ENCODE assay signal across 26 mouse cellular contexts in the genomic region with DNA sequence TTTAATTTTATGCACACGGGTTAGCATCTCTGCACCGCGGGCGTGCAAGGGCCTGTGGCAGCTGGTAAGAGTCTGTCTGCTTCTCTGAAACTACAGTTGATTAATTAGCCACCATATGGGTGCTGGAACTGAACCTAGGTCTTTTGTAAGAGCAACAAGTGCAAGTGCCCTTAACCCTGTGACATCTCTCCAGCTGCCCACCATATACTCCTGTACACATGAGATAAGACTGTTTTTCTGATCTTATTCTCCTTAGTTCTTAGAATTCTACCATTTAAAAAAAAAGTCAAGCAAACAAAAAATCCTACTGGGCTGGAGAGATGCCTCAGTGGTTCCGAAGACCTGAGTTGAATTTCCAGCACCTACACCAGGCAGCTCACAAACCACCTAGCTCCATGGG. TPM values are rescaled to one million over a fixed set of nuclear protein-coding genes. Genes with fewer than 3 reads are reported as not detected.
DNase-seq lines count a peak whose midpoint lies in the region; ATAC-seq and TF ChIP-seq lines count a peak whose summit lies in the region.
"Had no signal": no experiment of that assay in that cellular context is flagged by ENCODE, and none has a peak within 500 bp of the region (broad histone marks: within the 10 kb centered on the region; RNA-seq: fewer than 3 reads in every experiment).

No protein-coding gene starts in this region.

- H3K27me3 ChIP-seq in midbrain, embryonic 11.5 days (ENCODE audit: control insufficient read depth, insufficient read depth, low read length), result no peaks in the 10 kb centered on the region
- H3K27me3 ChIP-seq in midbrain, postnatal 0 days (ENCODE audit: insufficient read depth, low read length), result no peaks in the 10 kb centered on the region
- no peaks in the 10 kb centered on the region for H3K27me3 ChIP-seq in intestine, embryonic 16.5 days (replicated peaks; ENCODE audit: control insufficient read depth, insufficient read depth, low read length)
- H3K27me3 ChIP-seq in liver, embryonic 15.5 days, result no peaks in the 10 kb centered on the region
- H3K27me3 ChIP-seq in hindbrain, embryonic 14.5 days (ENCODE audit: control insufficient read depth, insufficient read depth, low read length), result no peaks in the 10 kb centered on the region; the same call in 1 of the 2 replicates
- H3K27me3 ChIP-seq in hindbrain, postnatal 0 days (ENCODE audit: insufficient read depth, low read length), result no peaks in the 10 kb centered on the region
- H3K27me3 ChIP-seq: embryonic facial prominence, embryonic 13.5 days; forebrain, embryonic 13.5 days; hindbrain, embryonic 15.5 days; Patski; stomach, embryonic 15.5 days had no signal

- ATAC-seq in midbrain, embryonic 11.5 days (ENCODE audit: low FRiP score), result no peak
- no peak for ATAC-seq in midbrain, postnatal 0 days (ENCODE audit: low FRiP score)
- no peak for ATAC-seq in intestine, embryonic 16.5 days
- ATAC-seq in liver, embryonic 15.5 days (ENCODE audit: insufficient read depth), result peak; percentile 53; the same call in 1 of the 2 replicates
- no peak for ATAC-seq in hindbrain, embryonic 14.5 days (ENCODE audit: low FRiP score)
- ATAC-seq in hindbrain, postnatal 0 days, result no peak
- ATAC-seq: CD4-positive, CD25-positive, alpha-beta regulatory T cell, adult 4 months; forebrain, embryonic 13.5 days; midbrain, embryonic 16.5 days; Patski had no signal

- no peak overlapping the region for H3K9ac ChIP-seq in midbrain, embryonic 11.5 days (ENCODE audit: low read length)
- H3K9ac ChIP-seq in midbrain, postnatal 0 days (replicated peaks; ENCODE audit: low read length, poor library complexity, severe bottlenecking), result no peak overlapping the region
- H3K9ac ChIP-seq in intestine, embryonic 16.5 days (ENCODE audit: low read depth, low read length), result no peak overlapping the region
- H3K9ac ChIP-seq in liver, embryonic 15.5 days, result 0 out of 2 replicates have a peak overlapping the region, but pooled peaks have one; percentile 10
- H3K9ac ChIP-seq in hindbrain, embryonic 14.5 days, result no peak overlapping the region
- no peak overlapping the region for H3K9ac ChIP-seq in hindbrain, postnatal 0 days (replicated peaks; ENCODE audit: low read length)
- H3K9ac ChIP-seq: embryonic facial prominence, embryonic 13.5 days; forebrain, embryonic 13.5 days; hindbrain, embryonic 15.5 days; stomach, embryonic 15.5 days had no signal

- no peaks in the 10 kb centered on the region for H3K36me3 ChIP-seq in midbrain, embryonic 11.5 days (ENCODE audit: control insufficient read depth, insufficient read depth, low read length)
- H3K36me3 ChIP-seq in midbrain, postnatal 0 days (ENCODE audit: insufficient read depth, low read length), result no peaks in the 10 kb centered on the region
- H3K36me3 ChIP-seq in intestine, embryonic 16.5 days (ENCODE audit: control insufficient read depth, insufficient read depth, low read length), result no peaks in the 10 kb centered on the region
- no peaks in the 10 kb centered on the region for H3K36me3 ChIP-seq in liver, embryonic 15.5 days (replicated peaks)
- H3K36me3 ChIP-seq in hindbrain, embryonic 14.5 days (replicated peaks; ENCODE audit: control insufficient read depth, insufficient read depth), result no peaks in the 10 kb centered on the region
- H3K36me3 ChIP-seq in hindbrain, postnatal 0 days (ENCODE audit: insufficient read depth, low read length), result no peaks in the 10 kb centered on the region
- H3K36me3 ChIP-seq: embryonic facial prominence, embryonic 13.5 days; hindbrain, embryonic 15.5 days; limb, embryonic 10.5 days; stomach, embryonic 15.5 days had no signal

- H3K4me3 ChIP-seq in midbrain, embryonic 11.5 days (ENCODE audit: low read depth, low read length), result no peak overlapping the region
- no peak overlapping the region for H3K4me3 ChIP-seq in midbrain, postnatal 0 days (ENCODE audit: low read depth, low read length)
- H3K4me3 ChIP-seq in intestine, embryonic 16.5 days (ENCODE audit: low read length), result no peak overlapping the region
- no peak overlapping the region for H3K4me3 ChIP-seq in liver, embryonic 15.5 days (replicated peaks)
- H3K4me3 ChIP-seq in hindbrain, embryonic 14.5 days (replicated peaks; ENCODE audit: low read length), result no peak overlapping the region
- H3K4me3 ChIP-seq in hindbrain, postnatal 0 days (ENCODE audit: low read length), result no peak overlapping the region
- H3K4me3 ChIP-seq: embryonic facial prominence, embryonic 13.5 days; erythroblast, embryonic 14.5 days; forebrain, embryonic 13.5 days; hindbrain, embryonic 15.5 days; limb, embryonic 10.5 days; stomach, embryonic 15.5 days had no signal

- H3K4me1 ChIP-seq in midbrain, embryonic 11.5 days (ENCODE audit: control insufficient read depth, insufficient read depth, low read length), result no peaks in the 10 kb centered on the region; the same call in 1 of the 2 replicates
- no peaks in the 10 kb centered on the region for H3K4me1 ChIP-seq in midbrain, postnatal 0 days (ENCODE audit: insufficient read depth, low read length)
- peaks cover 30% of the 10 kb centered on the region for H3K4me1 ChIP-seq in intestine, embryonic 16.5 days (ENCODE audit: control insufficient read depth, insufficient read depth, low read length)
- H3K4me1 ChIP-seq in liver, embryonic 15.5 days (replicated peaks), result peaks cover 90% of the 10 kb centered on the region
- H3K4me1 ChIP-seq in hindbrain, embryonic 14.5 days (replicated peaks; ENCODE audit: control insufficient read depth, insufficient read depth, low read length), result no peaks in the 10 kb centered on the region
- H3K4me1 ChIP-seq in hindbrain, postnatal 0 days (ENCODE audit: insufficient read depth, low read length), result no peaks in the 10 kb centered on the region
- H3K4me1 ChIP-seq: forebrain, embryonic 13.5 days; hindbrain, embryonic 15.5 days; limb, embryonic 10.5 days had no signal

- TF ChIP-seq CTCF in midbrain, postnatal 0 days (IDR thresholded peaks at IDR 0.05), result no peak
- TF ChIP-seq CTCF in hindbrain, postnatal 0 days (IDR thresholded peaks at IDR 0.05; ENCODE audit: low read depth), result no peak

- no peak overlapping the region for H3K27ac ChIP-seq in midbrain, embryonic 11.5 days (ENCODE audit: low read depth, low read length)
- no peak overlapping the region for H3K27ac ChIP-seq in midbrain, postnatal 0 days (ENCODE audit: low read depth, low read length)
- peak overlapping the region; percentile 84 for H3K27ac ChIP-seq in intestine, embryonic 16.5 days (ENCODE audit: low read length)
- H3K27ac ChIP-seq in liver, embryonic 15.5 days (replicated peaks), result peak overlapping the region; percentile 75
- H3K27ac ChIP-seq in hindbrain, embryonic 14.5 days, result no peak overlapping the region
- H3K27ac ChIP-seq in hindbrain, postnatal 0 days, result no peak overlapping the region
- H3K27ac ChIP-seq: embryonic facial prominence, embryonic 13.5 days; forebrain, embryonic 13.5 days; hindbrain, embryonic 15.5 days; kidney, postnatal 0 days; limb, embryonic 10.5 days had no signal

- H3K9me3 ChIP-seq in midbrain, embryonic 11.5 days (ENCODE audit: control insufficient read depth, low read length), result no peaks in the 10 kb centered on the region
- no peaks in the 10 kb centered on the region for H3K9me3 ChIP-seq in midbrain, postnatal 0 days (ENCODE audit: low read length)
- H3K9me3 ChIP-seq in intestine, embryonic 16.5 days (ENCODE audit: control insufficient read depth, low read length), result no peaks in the 10 kb centered on the region
- no peaks in the 10 kb centered on the region for H3K9me3 ChIP-seq in liver, embryonic 15.5 days (replicated peaks)
- H3K9me3 ChIP-seq in hindbrain, embryonic 14.5 days (ENCODE audit: control insufficient read depth, low read length), result no peaks in the 10 kb centered on the region
- no peaks in the 10 kb centered on the region for H3K9me3 ChIP-seq in hindbrain, postnatal 0 days (ENCODE audit: low read length)
- H3K9me3 ChIP-seq: embryonic facial prominence, embryonic 13.5 days; forebrain, embryonic 13.5 days; hindbrain, embryonic 15.5 days; limb, embryonic 10.5 days; stomach, embryonic 15.5 days had no signal

- no peak overlapping the region for H3K4me2 ChIP-seq in midbrain, embryonic 11.5 days
- no peak overlapping the region for H3K4me2 ChIP-seq in midbrain, postnatal 0 days (ENCODE audit: low read depth, low read length, poor library complexity, severe bottlenecking)
- H3K4me2 ChIP-seq in intestine, embryonic 16.5 days (ENCODE audit: low read depth, low read length), result peak overlapping the region; percentile 38; the same call in 1 of the 2 replicates
- H3K4me2 ChIP-seq in liver, embryonic 15.5 days, result peak overlapping the region; percentile 18
- H3K4me2 ChIP-seq in hindbrain, embryonic 14.5 days (replicated peaks), result no peak overlapping the region
- H3K4me2 ChIP-seq in hindbrain, postnatal 0 days (ENCODE audit: low read depth, low read length), result no peak overlapping the region
- H3K4me2 ChIP-seq: embryonic facial prominence, embryonic 13.5 days; forebrain, embryonic 13.5 days; hindbrain, embryonic 15.5 days; stomach, embryonic 15.5 days had no signal

- 97% methylated on average over 5 of the region's 5 CpGs for WGBS in midbrain, embryonic 11.5 days
- 93% methylated on average over 5 of the region's 5 CpGs for WGBS in midbrain, postnatal 0 days
- WGBS in intestine, embryonic 16.5 days, result 75% methylated on average over 5 of the region's 5 CpGs
- WGBS in liver, embryonic 15.5 days (ENCODE audit: insufficient replicate concordance), result 34% methylated on average over 5 of the region's 5 CpGs
- 80% methylated on average over 5 of the region's 5 CpGs for WGBS in hindbrain, embryonic 14.5 days
- WGBS in hindbrain, postnatal 0 days, result 64% methylated on average over 5 of the region's 5 CpGs

- DNase-seq in midbrain, embryonic 11.5 days (ENCODE audit: low spot score, missing footprints), result peak; percentile 76
- DNase-seq in midbrain, postnatal 0 days (ENCODE audit: low spot score), result no peak
- no peak for DNase-seq in hindbrain, embryonic 14.5 days (ENCODE audit: low spot score)
- no peak for DNase-seq in hindbrain, postnatal 0 days (ENCODE audit: low spot score)
- no peak for DNase-seq in lung, postnatal 4 days
- DNase-seq: cerebellum, adult 2 months; cerebellum, postnatal 36 days; embryo, embryonic 11 days; heart, postnatal 4 days; lung, adult 18-20 months; lung, postnatal 10 days; right cerebral cortex, adult 18-20 months; right cerebral cortex, postnatal 4 days had no signal

RNA-seq across cellular contexts. Expression of a gene that starts 33.7 kb away (rescaled TPM):
- polyA plus RNA-seq in midbrain, embryonic 11.5 days (2014; fragmentation: Nextera tagmentation; extraction: Ambion mirVana), result 148 and 163 TPM in 2 replicates
- 47.8 and 55.4 TPM in 2 replicates for total RNA-seq in midbrain, postnatal 0 days (2014; rRNA removed)
- polyA plus RNA-seq in midbrain, postnatal 0 days (2015; fragmentation: Nextera tagmentation; extraction: Ambion mirVana), result 122 and 128 TPM in 2 replicates
- 108 and 111 TPM in 2 replicates for polyA plus RNA-seq in intestine, embryonic 16.5 days (2015; fragmentation: Nextera tagmentation; extraction: Ambion mirVana)
- 177 and 195 TPM in 2 replicates for polyA plus RNA-seq in liver, embryonic 15.5 days (2015; fragmentation: Nextera tagmentation; extraction: Ambion mirVana)
- 137 and 152 TPM in 2 replicates for polyA plus RNA-seq in hindbrain, embryonic 14.5 days (2014; fragmentation: Nextera tagmentation; extraction: Ambion mirVana)
- 60.7 and 63.5 TPM in 2 replicates for total RNA-seq in hindbrain, postnatal 0 days (2014; rRNA removed)
- 125 and 135 TPM in 2 replicates for polyA plus RNA-seq in hindbrain, postnatal 0 days (2015; fragmentation: Nextera tagmentation; extraction: Ambion mirVana)

RNA-seq across cellular contexts. Expression of a gene that starts 41.1 kb away (rescaled TPM):
- polyA plus RNA-seq in midbrain, embryonic 11.5 days (2014; fragmentation: Nextera tagmentation; extraction: Ambion mirVana), result 0.61 and 2.0 TPM in 2 replicates
- 2.8 and 5.0 TPM in 2 replicates for total RNA-seq in midbrain, postnatal 0 days (2014; rRNA removed)
- 0.56 and 0.93 TPM in 2 replicates for polyA plus RNA-seq in midbrain, postnatal 0 days (2015; fragmentation: Nextera tagmentation; extraction: Ambion mirVana)
- 11.2 and 12.4 TPM in 2 replicates for polyA plus RNA-seq in intestine, embryonic 16.5 days (2015; fragmentation: Nextera tagmentation; extraction: Ambion mirVana)
- 5.0 and 5.6 TPM in 2 replicates for polyA plus RNA-seq in liver, embryonic 15.5 days (2015; fragmentation: Nextera tagmentation; extraction: Ambion mirVana)
- polyA plus RNA-seq in hindbrain, embryonic 14.5 days (2014; fragmentation: Nextera tagmentation; extraction: Ambion mirVana), result 0.83 and 0.84 TPM in 2 replicates
- total RNA-seq in hindbrain, postnatal 0 days (2014; rRNA removed), result 0.90 and 10.7 TPM in 2 replicates
- polyA plus RNA-seq in hindbrain, postnatal 0 days (2015; fragmentation: Nextera tagmentation; extraction: Ambion mirVana), result 0.85 and 1.8 TPM in 2 replicates

RNA-seq across cellular contexts. Expression of a gene that starts 56.7 kb away (rescaled TPM):
- polyA plus RNA-seq in midbrain, embryonic 11.5 days (2014; fragmentation: Nextera tagmentation; extraction: Ambion mirVana), result 7.0 and 9.0 TPM in 2 replicates
- 206 and 215 TPM in 2 replicates for total RNA-seq in midbrain, postnatal 0 days (2014; rRNA removed)
- 47.3 and 57.8 TPM in 2 replicates for polyA plus RNA-seq in midbrain, postnatal 0 days (2015; fragmentation: Nextera tagmentation; extraction: Ambion mirVana)
- 0.83 and 1.2 TPM in 2 replicates for polyA plus RNA-seq in intestine, embryonic 16.5 days (2015; fragmentation: Nextera tagmentation; extraction: Ambion mirVana)
- polyA plus RNA-seq in liver, embryonic 15.5 days (2015; fragmentation: Nextera tagmentation; extraction: Ambion mirVana), result 3.3 and 3.5 TPM in 2 replicates
- 43.8 and 46.9 TPM in 2 replicates for polyA plus RNA-seq in hindbrain, embryonic 14.5 days (2014; fragmentation: Nextera tagmentation; extraction: Ambion mirVana)
- 103 and 137 TPM in 2 replicates for total RNA-seq in hindbrain, postnatal 0 days (2014; rRNA removed)
- polyA plus RNA-seq in hindbrain, postnatal 0 days (2015; fragmentation: Nextera tagmentation; extraction: Ambion mirVana), result 33.2 and 35.6 TPM in 2 replicates
- total RNA-seq: gastrocnemius, adult 8-10 months had no signal

Comparison
In these comparisons a context has a peak if more than half of its experiments do, and no peak if none do; other contexts are left out.
1. H3K27ac ChIP-seq: peak in intestine, embryonic 16.5 days (single experiment) and liver, embryonic 15.5 days (single experiment); none in midbrain, embryonic 11.5 days (single experiment), midbrain, postnatal 0 days (single experiment), hindbrain, embryonic 14.5 days (single experiment) and hindbrain, postnatal 0 days (single experiment).
2. H3K4me2 ChIP-seq: peak in intestine, embryonic 16.5 days (single experiment) and liver, embryonic 15.5 days (single experiment); none in midbrain, embryonic 11.5 days (single experiment), midbrain, postnatal 0 days (single experiment), hindbrain, embryonic 14.5 days (single experiment) and hindbrain, postnatal 0 days (single experiment).